Mouse (Mus musculus) ES-Bruce4 (cell line): Measurements from ENCODE around the gene Pard3. TPM values are rescaled to one million over a fixed set of nuclear protein-coding genes. Genes with fewer than 3 reads are reported as not detected.

Experiments used
- H3K27ac ChIP-seq: 2 replicates; pipeline ENCODE4 v1.5.1; 2012; ENCODE audit warnings: low read length, inconsistent platforms; ENCODE audit not compliant: insufficient read depth
- H3K27me3 ChIP-seq: 2 replicates; pipeline ENCODE4 v1.6.1; 2012; ENCODE audit warnings: mild to moderate bottlenecking, low read length, inconsistent platforms; ENCODE audit not compliant: control insufficient read depth, poor library complexity, insufficient read depth, severe bottlenecking
- H3K36me3 ChIP-seq: 2 replicates; pipeline ENCODE4 v1.6.1; 2012; ENCODE audit warnings: inconsistent platforms, mild to moderate bottlenecking, low read length, moderate library complexity; ENCODE audit not compliant: control insufficient read depth, poor library complexity, insufficient read depth, severe bottlenecking
- H3K4me1 ChIP-seq: one replicate; pipeline ENCODE4 v1.8.1; 2011; ENCODE audit warnings: low read length; ENCODE audit not compliant: control insufficient read depth, insufficient read depth
- H3K4me3 ChIP-seq: 2 replicates; pipeline ENCODE4 v1.5.1; 2011; ENCODE audit warnings: low read depth, mild to moderate bottlenecking, low read length
- H3K9ac ChIP-seq: 2 replicates; pipeline ENCODE4 v1.6.1; 2012; ENCODE audit warnings: low read depth, mild to moderate bottlenecking, inconsistent platforms; ENCODE audit not compliant: poor library complexity, severe bottlenecking
- H3K9me3 ChIP-seq: replicated peaks from 2 replicates; pipeline ENCODE4 v1.6.1; 2012; ENCODE audit warnings: mild to moderate bottlenecking, low read length, inconsistent platforms; ENCODE audit not compliant: control insufficient read depth, poor library complexity, insufficient read depth, severe bottlenecking
- CTCF ChIP-seq: IDR thresholded peaks from one replicate; pipeline ENCODE4 v1.8.1; 2011; ENCODE audit warnings: low read depth, low read length
- EP300 ChIP-seq: IDR thresholded peaks from 2 replicates; pipeline ENCODE4 v1.6.1; 2011; ENCODE audit warnings: low read depth, low read length; ENCODE audit not compliant: insufficient read depth
- POLR2A ChIP-seq: IDR thresholded peaks from one replicate; pipeline ENCODE4 v1.8.1; 2011; ENCODE audit warnings: low read length; ENCODE audit not compliant: insufficient read depth
- polyA plus RNA-seq: library from polyadenylated mRNA; stranded (reverse); fragments of >200 nt; gene quantifications from 2 replicates; pipeline ENCODE4 v1.2.4, GENCODE M21; 2011; ENCODE audit warnings: low read depth; ENCODE audit not compliant: missing spikeins, insufficient read depth, insufficient read length

Gene Pard3
- polyA plus RNA-seq, 1 experiment = 38.0 TPM

GRCm38 (mm10) chr8:127343115-127343514, 279.4 kb downstream of the Pard3 start:
- Histone ChIP-seq H3K4me3 (no peak overlapping the region), H3K27ac (no peak overlapping the region), H3K36me3 (no peaks in the 10 kb centered on the region), H3K9me3 (no peaks in the 10 kb centered on the region), H3K27me3 (no peaks in the 10 kb centered on the region), H3K9ac (no peak overlapping the region), H3K4me1 (no peaks in the 10 kb centered on the region)
- TF ChIP-seq EP300 (no peak), CTCF (no peak), POLR2A (no peak)

GRCm38 (mm10) chr8:127344421-127344820, 280.7 kb downstream of the Pard3 start:
- Histone ChIP-seq H3K4me1 (no peaks in the 10 kb centered on the region), H3K36me3 (no peaks in the 10 kb centered on the region), H3K27me3 (no peaks in the 10 kb centered on the region), H3K9ac (no peak overlapping the region), H3K27ac (no peak overlapping the region), H3K4me3 (no peak overlapping the region), H3K9me3 (no peaks in the 10 kb centered on the region)
- TF ChIP-seq POLR2A = no peak
- no peak for TF ChIP-seq EP300
- TF ChIP-seq CTCF = no peak

DNA sequence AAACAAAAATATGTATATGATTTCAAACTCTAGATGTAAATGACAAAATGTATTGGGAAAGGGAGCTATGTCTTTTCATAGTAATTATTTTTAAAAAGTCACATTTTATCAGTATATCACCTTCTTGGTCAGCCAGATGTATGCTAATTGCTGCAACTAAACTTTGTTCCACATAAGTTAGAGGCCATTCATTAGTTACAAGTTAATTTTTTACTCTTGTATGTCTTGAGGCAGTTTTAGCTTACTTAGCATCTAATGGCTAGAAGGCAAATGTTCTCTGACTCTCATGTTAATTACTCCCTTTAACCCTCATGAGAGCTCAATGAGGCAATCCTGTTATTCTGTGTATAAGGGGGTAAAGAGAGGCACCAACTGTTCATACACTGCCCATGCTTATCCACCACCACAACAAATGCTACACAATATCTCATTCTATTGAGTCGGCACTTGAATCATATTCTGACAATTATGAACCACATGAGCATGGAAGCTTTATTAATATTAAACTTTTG, 282.3 kb downstream of the Pard3 start:
- Histone ChIP-seq H3K4me3 (no peak overlapping the region), H3K9me3 (no peaks in the 10 kb centered on the region), H3K9ac (no peak overlapping the region), H3K4me1 (no peaks in the 10 kb centered on the region), H3K36me3 (no peaks in the 10 kb centered on the region), H3K27me3 (no peaks in the 10 kb centered on the region), H3K27ac (no peak overlapping the region)
- TF ChIP-seq EP300 = no peak
- TF ChIP-seq POLR2A = no peak
- TF ChIP-seq CTCF = no peak

- Histone ChIP-seq H3K36me3 (no peaks in the 10 kb centered on the region), H3K4me1 (no peaks in the 10 kb centered on the region), H3K4me3 (no peak overlapping the region), H3K27ac (no peak overlapping the region), H3K9ac (no peak overlapping the region), H3K9me3 (no peaks in the 10 kb centered on the region), H3K27me3 (no peaks in the 10 kb centered on the region)
- TF ChIP-seq CTCF (no peak), EP300 (no peak), POLR2A (no peak)
Observed at GRCm38 (mm10) chr8:127347890-127348495, 284.3 kb downstream of the Pard3 start.

GRCm38 (mm10) chr8:127361796-127362195, 298.1 kb downstream of the Pard3 start:
- Histone ChIP-seq H3K4me3 (no peak overlapping the region), H3K27ac (no peak overlapping the region), H3K36me3 (no peaks in the 10 kb centered on the region), H3K9ac (no peak overlapping the region), H3K4me1 (no peaks in the 10 kb centered on the region), H3K27me3 (no peaks in the 10 kb centered on the region), H3K9me3 (no peaks in the 10 kb centered on the region)
- TF ChIP-seq EP300 (no peak), CTCF (no peak), POLR2A (no peak)

DNA sequence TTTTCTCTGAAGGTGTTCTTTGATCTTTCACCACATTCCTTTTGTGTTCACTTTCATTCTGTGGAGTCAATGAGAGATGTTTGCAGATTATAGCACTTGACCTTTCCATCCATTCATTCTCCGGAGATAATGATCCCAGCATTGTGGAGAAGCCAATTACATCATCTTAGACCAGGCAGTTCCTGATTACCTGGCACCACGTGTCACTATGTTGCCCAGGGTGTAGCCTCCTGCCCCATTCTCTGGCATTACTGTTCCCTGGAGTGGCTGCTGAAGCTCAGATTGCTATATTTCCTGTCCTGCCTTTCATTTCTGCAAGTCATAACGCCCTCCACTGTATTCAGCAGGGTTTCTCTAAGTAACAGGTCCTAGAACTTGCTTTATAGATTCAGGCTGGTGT, 304.7 kb downstream of the Pard3 start:
- Histone ChIP-seq H3K9me3 (no peaks in the 10 kb centered on the region), H3K27ac (no peak overlapping the region), H3K4me1 (no peaks in the 10 kb centered on the region), H3K4me3 (no peak overlapping the region), H3K9ac (no peak overlapping the region), H3K36me3 (peaks cover 2% of the 10 kb centered on the region; the same call in 1 of the 2 replicates), H3K27me3 (no peaks in the 10 kb centered on the region)
- TF ChIP-seq EP300 = no peak
- no peak for TF ChIP-seq POLR2A
- TF ChIP-seq CTCF = no peak
